In genomic region chr12:105785000-105785774, GRCm38 (mm10) we compare ENCODE assay signal across 8 mouse cellular contexts. TPM values are rescaled to one million over a fixed set of nuclear protein-coding genes. Genes with fewer than 3 reads are reported as not detected.
DNase-seq lines count a peak whose midpoint lies in the region; ATAC-seq lines count a peak whose summit lies in the region.

No protein-coding gene starts in this region.

- ATAC-seq in CD4-positive, CD25-positive, alpha-beta regulatory T cell, adult 4 months = peak; percentile 61
- ATAC-seq in activated CD4-positive, CD25-positive, alpha-beta regulatory T cell, adult 4 months = peak; percentile 60
- peak; percentile 63 for ATAC-seq in erythroblast, adult 5-6 weeks (replicated peaks; ENCODE audit: low FRiP score, poor library complexity, severe bottlenecking)

- intact Hi-C loops in heart, postnatal 10 days (cut with DNase I) = loop anchor here (2.0 kb wide), 1 partner anchor 100 kb away; the partner anchor contains the start of genes Atg2b and Gskip

- peak; percentile 80 to 82 for DNase-seq in heart, postnatal 10 days
- DNase-seq in kidney, postnatal 36 days = peak; percentile 80 to 86
- peak; percentile 77 for DNase-seq in lung, postnatal 14 days
- DNase-seq in retina, adult 2 months (ENCODE audit: low read depth, low spot score) = peak; percentile 8
- DNase-seq in cerebellum, adult 11 months = no peak

RNA-seq across cellular contexts. Expression of gene Papola, which starts 0.7 kb away (rescaled TPM):
- polyA plus RNA-seq in CD4-positive, CD25-positive, alpha-beta regulatory T cell, adult 4 months (2017; shearing (Covaris generic)) = 100 to 1,000 TPM; 102 to 103 TPM
- 100 to 1,000 TPM; 109 to 124 TPM for polyA plus RNA-seq in activated CD4-positive, CD25-positive, alpha-beta regulatory T cell, adult 4 months (2017; shearing (Covaris generic))
- 63.8 and 82.3 TPM in 2 replicates for total RNA-seq in erythroblast, adult 5-6 weeks (2015; ENCODE audit: low replicate concordance)
- total RNA-seq in erythroblast, adult 5-6 weeks (2017; ENCODE audit: low replicate concordance) = 43.4 and 72.4 TPM in 2 replicates
- total RNA-seq in heart, postnatal 10 days (2021) = 100 to 1,000 TPM; 144 to 156 TPM
